Mouse (Mus musculus): ENCODE data around the gene Dlat.

Dlat gene

DNA sequence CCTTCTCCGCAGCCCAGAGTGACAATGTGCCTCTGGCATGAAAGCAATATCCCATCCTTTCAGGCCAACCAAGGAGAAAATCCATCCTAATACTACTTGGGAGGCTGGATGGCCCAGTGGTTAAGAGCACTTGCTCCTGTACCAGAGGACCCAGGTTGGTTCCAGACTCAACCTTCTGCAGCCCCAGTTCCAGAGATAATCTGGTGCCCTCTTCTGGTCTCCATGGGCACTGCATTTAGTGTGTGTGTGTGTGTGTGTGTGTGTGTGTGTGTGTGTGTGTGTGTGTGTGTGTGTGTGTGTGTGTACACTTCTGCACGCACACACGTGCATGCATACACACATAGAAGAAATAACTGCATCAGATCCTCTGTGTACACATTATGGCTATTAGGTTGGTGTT lies 66.0 kb downstream of the Dlat start:
- peak; percentile 72 for DNase-seq (ENCODE audit: low read depth)

DNA sequence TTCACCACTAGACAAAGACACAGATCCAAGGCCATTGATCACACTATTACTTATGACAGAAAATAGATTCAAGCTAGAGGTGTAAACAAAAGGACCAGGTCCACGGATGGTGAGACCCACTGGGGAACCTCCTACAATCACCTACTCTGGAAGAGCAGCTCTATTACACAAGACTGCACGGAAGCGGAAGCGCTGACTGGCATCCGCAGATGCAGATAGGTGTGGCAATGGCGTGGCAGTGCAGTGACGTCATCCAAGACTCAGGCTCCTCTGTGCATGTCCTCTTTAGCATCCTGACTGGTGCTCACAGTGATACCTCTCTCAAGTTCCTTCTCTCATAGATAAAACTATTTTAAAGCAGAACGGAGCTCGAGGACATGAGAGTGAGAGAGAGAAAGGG lies 66.6 kb downstream of the Dlat start:
- no peak for DNase-seq (ENCODE audit: low read depth)

DNA sequence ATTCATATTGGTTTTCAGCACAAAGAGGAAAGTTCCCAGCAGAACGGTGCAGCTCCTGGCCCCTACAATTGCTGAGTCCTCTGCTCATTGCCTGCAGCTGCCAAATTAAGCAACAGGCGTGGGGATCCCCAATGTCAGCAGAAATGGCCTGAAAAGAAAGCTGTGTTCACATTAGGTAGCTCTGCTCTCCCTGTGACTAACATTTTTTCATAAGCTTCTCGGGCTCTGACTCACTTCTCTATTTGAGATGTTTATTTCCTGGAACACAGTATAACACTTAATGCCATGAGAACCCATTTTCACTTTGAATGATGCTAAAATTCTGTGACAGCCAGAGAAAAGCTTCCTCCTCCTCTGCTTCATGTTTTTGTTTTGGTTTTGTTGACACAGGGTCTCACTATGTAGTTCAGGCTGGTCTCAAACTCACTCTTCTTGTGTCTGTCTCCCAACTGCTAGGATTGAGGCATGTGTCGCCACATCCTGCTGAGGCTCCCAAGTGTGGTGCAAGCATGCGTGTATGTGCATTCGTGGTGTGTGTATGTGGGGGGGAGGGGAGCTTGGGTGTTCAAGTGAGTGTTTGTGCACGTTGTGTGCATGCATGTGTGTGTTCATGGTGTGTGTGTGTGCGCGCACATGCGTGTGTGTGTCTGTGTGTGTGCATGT lies 68.6 kb downstream of the Dlat start:
- DNase-seq (ENCODE audit: low read depth) = peak; percentile 81

DNA sequence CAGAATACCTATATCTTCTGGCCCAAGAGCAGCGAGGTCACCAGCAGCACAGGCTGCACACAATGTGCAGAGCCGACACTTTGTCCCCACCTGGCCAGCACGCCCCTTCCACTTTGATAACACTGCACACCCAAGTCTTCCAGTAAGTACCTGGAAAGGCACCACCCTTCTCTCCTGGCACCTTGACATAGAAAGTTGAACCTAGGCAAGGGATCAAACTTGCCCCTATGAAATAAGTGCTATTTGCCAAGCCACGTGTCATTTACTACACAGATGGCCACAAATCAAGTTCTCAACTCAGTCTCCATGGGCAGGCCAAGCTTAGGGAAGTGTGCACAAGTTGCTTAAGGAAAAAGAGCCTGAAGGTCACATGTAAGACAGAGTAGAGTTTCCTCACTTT lies 72.6 kb downstream of the Dlat start:
- no peak for DNase-seq (ENCODE audit: low read depth)

DNA sequence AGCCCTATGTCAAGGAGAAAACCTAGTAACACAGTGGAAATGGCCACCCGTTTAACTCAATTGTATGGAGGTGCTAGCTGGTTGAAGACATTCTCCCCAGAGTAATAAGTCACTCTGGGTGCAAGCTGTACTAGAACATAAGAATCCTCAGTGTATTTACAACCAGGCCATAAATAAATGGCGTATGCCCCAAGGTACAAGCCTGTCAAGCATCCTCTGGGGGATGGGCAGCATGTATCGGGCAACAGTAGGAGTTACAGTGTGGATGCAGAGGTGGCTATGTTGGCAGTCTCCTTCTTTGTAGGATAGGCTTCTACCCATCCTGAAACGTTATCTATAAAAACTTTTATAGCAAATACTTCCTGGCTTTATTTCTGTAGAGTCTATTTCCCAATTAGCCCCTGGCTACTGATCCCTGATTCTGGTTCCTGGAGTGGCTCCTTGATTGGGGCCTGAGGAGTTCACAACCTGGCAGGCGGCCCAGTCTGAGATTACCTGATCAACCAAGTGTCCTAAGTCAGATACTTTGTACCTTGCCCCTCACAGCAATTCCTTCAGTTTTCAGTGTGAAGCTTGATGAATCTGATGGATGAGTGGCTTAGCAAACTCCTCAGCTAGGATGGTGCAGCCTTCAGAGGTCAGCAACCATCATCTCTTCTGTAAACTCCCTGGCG lies 74.3 kb downstream of the Dlat start:
- DNase-seq (ENCODE audit: low read depth) = no peak
